Mouse (Mus musculus) adipocyte (in vitro differentiated cells): ENCODE results near the gene Tns4.

Source experiments
- DNase-seq: peaks from one replicate; pipeline ENCODE4 v3.0.0-alpha.2; 2016; ENCODE audit warnings: low spot score

Tns4 gene

GRCm38 (mm10) chr11:99118420-99118819 is 29.3 kb upstream of the Tns4 start:
- DNase-seq, result no peak

- DNase-seq, result no peak
Measured at GRCm38 (mm10) chr11:99117907-99118306, 28.8 kb upstream of the Tns4 start.

DNA sequence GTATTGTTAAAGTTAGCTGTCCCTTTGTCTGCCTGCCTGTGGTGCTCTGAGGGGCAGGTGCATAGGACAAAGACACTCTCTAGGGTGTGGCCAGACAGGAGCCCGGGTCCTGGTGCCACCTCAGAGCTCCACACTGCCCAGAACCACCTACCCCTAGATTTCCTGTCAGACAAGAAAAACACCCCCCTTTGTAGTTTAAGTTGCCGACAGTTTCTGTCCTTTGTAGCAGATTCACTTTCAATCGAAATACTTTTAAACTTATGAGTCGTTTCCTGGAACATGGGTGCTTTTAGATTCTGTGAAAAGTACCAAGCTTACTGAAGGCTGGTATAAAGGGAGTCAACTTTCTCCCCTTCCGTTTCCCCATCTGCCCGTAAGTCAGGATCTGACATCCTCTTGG is 26.8 kb upstream of the Tns4 start:
- DNase-seq, result no peak

DNA sequence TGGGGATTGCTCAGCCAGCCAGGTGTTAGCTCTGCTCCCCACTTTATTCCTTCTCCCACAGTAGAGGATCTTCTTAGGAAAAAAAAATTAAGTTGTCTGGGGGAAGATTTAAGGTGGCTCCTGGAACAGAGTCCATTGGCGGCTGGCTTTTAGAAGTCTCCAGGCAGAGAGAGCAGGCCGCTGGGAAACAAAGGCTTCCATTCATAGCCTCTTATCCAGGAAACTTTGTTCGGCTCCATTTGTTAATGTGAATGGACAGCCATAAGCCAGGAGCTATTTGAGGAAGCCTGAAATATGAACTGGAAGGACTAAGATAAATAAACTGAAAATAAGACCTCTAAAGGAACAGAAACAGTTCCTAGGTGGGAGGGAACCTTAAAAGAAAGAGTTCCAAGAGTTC is 24.0 kb upstream of the Tns4 start:
- no peak for DNase-seq

- DNase-seq, result no peak
Measured at GRCm38 (mm10) chr11:99112700-99113099, 23.6 kb upstream of the Tns4 start.

DNA sequence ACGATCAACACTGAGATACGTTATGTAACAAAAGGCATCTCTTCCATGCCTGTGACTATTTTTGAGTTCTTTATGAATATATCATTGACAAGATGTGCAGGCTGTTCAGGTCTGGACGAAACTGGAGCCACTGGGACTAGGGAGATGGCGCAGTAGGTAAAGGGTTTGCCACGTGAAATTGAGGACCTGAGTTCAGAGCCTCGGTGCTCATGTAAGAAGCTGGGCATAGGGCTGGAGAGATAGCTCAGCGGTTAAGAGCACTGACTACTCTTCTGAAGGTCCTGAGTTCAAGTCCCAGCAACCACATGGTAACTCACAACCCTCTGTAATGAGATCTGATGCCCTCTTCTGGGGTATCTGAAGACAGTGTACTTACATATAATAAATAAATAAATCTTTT is 22.5 kb upstream of the Tns4 start:
- no peak for DNase-seq

DNA sequence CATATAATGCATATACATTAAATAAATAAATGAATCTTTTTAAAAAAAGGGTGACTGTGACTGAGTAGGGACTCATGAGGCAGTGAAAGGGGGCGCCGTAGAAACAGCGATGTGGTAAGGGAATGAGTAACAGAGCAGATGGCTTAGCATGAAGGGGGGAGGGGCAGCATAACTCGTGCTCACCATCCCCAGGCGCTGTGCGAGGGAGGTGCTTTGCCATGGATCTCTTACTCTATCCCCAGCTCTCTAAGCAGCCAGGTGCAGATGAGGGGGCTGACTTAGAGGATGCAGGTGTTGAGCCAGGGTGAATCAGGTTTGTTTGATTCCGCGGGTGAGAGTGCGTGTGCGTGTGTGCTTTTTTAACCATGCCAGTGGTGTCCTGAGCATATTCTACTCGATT is 22.0 kb upstream of the Tns4 start:
- no peak for DNase-seq

DNA sequence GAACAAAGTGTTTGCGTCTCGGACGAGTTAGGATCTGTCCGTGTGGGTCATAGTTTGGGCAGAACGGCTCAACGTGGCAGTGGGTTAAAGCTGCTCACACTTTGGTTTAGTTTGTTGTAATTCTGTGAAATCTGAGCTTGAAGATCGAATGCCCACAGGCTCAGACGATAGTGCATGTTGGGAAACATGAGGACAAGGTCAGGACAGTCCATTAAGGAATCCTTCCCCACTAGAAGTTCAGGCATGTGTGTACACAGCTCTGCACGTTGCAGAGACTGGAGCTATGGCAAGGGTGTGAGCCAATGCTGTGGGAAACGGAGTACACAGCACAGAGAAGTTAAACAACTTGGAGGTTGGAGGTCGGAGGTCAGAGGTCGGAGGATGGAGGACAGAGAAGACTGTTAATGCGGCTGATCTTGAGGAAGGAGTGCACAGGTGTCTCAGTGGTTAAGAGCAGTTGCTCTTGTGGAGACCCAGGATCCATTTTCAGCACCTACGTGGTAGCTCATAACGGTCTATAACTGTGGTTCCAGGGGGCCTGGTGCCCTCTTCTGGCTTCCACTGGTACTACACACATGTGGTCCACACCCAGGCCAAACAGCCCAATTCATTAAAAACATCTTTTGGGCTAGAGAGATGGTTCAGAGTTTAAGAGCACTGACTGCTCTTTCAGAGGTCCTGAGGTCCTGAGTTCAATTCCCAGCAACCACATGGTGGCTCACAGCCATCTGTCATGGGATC is 21.4 kb upstream of the Tns4 start:
- DNase-seq, result no peak

DNA sequence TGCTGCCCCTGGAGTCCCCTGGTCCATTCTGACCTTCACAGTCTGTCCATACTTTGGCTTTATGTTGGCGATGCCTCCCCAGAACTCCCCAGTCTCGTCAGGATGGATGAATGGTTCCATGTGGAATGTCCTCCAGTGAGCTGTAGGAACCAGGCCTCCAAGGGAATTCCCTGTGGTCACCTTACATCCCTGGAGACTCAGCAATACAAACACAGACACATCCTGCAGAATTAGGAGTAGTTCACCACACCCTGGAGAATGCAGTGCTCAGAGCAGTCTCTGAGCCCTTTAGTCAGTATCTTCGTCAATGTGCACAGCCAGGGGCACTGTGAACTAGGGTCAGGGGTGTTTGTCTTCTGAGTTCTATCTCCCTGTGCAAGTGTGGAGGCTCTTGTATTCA is 19.2 kb upstream of the Tns4 start:
- DNase-seq, result no peak

- DNase-seq, result no peak
Measured at GRCm38 (mm10) chr11:99105981-99106726, 17.0 kb upstream of the Tns4 start.

DNA sequence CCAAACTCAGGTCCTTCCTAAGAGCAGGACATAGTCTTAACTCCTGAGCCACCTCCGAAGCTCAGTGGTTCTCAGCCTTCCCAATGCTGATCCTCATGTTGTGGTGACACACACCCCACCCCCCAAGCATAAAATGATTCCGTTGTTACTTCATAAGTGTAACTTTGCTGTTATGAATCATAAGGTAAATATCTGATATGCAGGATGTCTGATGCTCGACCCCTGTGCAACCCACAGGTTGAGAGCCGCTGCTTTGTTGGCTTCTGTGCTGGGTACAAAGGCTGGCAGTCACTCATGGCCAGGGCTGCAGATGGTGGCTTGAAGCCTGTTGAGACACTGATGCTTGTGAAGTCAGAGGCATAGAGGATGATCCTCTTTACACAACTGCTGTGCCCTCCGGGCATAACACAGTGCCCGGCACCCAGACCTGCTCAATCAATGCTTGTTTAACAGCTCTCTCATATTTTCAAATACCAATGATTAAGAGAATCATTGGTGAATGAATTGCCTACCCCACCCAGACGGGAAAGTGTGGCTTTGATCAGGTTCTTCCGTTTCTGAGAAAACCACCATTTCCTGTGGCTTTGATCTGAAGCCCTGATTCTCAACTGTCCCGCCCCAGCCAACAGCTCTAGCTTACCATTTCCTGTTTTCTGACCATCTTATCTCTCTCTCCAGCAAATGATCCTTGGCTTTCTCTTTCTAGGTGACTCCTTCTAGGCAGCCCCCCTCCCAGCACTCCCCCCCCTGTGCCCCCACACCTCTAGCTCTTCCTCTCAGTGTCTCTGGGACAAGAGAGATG is 15.7 kb upstream of the Tns4 start:
- DNase-seq, result no peak

DNA sequence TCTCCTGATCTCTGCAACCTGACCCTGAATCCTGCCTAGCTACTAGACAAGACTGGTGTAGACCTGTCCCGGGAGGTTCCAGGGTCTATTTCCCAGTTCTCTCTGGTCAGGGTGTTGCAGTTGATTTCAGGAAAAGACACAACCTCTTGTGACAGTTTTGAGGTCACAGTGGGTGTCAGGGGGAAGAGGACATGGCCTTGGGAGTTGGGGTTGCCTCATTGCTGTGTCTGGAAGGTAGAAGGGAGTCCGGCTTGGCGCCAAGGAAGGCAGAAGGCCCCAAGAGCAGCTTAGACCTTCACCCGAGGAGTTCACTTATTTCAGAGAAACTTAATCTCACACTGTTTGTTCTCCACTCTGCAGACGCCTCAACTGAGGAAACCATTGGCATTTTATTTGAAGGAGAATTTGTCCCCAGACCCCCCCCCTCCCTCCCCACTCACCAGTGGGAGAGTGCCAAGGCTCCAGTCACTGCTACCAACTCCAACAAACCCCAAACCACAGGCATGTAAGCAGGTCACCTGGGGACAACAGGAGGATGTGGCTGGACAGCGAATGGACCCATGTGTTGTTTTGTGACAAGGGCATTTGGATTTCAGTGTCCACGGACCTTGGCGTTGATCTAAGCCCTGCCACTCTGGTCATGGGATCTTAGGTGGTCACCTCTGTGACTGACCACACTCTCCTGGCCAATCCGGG is 13.6 kb upstream of the Tns4 start:
- no peak for DNase-seq

- no peak for DNase-seq
Measured at GRCm38 (mm10) chr11:99101693-99102092, 12.6 kb upstream of the Tns4 start.

- no peak for DNase-seq
Measured at GRCm38 (mm10) chr11:99100215-99100614, 11.1 kb upstream of the Tns4 start.

DNA sequence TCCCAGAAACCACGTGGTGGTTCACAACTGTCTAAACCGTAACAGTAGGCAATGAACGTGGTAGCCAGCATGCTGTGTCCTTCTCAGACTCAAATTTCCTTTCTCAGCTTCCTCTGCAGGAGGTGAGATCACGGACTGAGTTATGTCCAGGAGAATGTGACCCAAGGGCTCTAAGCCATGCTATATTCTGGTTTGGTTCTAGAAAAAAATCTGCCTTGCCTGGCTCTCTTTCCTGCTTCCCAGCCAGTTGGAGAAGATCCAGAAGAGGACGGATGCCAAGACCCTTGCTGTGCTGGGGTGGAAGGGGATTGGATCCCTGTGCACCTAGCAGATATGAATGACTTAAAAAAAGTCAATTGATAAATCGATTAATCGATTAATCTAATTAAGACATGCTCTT is 10.4 kb upstream of the Tns4 start:
- no peak for DNase-seq

DNA sequence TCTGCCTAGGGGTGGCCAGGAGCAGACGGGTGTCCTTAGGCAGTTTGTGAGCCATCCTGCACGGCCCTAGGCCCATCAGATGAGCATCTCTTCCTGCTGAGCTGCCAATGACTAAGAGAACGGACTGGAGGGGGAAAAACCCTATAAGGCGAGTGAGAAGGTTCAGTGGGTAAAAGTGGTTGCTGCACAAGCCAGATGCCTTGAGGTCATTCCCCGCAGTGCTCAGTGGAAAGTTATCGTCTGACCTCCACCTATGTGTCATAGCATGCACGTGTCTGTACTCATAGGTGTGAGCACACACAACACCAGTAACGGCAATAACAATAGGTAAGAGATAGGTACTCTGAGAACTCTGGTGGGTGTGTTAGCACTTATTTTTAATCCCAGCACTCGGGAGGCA is 9.8 kb upstream of the Tns4 start:
- DNase-seq, result no peak

DNA sequence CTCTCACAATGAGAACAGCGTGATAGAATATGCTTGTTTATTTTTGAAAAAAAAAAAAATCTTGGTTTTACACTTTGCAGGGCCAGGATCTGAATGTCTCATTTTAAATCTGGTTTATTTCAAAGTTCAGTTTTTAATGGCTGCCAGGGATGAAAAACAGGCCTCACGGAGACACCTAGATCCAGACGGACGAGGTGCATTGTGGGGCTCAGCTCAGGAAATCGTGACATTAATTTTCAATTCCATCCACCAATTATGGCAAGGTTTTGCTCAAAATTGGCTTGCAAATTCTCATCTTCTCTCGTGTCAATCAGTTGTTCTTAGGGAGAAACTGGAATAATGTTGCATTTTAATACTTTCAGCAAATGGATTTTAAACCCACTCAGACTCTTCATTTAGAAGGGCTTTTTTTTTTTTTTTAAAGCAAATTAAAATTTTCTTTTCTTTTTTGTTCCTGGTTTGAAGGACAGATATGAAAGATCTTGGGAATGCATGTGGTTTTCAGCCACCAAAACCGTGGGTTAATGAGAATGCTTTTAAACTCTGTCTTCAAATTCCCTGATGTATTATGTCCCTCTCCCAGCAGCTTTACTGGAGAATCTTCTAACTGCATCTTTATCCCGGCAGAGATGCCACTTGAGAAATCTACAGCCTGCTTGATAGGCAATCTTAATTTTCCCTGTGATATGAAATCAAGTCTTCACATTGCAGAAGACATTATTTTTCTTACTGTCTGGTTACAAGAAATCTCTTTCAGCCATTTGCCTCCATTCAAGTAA is 8.1 kb upstream of the Tns4 start:
- no peak for DNase-seq

GRCm38 (mm10) chr11:99096417-99096816 is 7.3 kb upstream of the Tns4 start:
- no peak for DNase-seq

GRCm38 (mm10) chr11:99095759-99096158 is 6.7 kb upstream of the Tns4 start:
- DNase-seq, result no peak

- DNase-seq, result no peak
Measured at GRCm38 (mm10) chr11:99094911-99095676, 6.0 kb upstream of the Tns4 start.

DNA sequence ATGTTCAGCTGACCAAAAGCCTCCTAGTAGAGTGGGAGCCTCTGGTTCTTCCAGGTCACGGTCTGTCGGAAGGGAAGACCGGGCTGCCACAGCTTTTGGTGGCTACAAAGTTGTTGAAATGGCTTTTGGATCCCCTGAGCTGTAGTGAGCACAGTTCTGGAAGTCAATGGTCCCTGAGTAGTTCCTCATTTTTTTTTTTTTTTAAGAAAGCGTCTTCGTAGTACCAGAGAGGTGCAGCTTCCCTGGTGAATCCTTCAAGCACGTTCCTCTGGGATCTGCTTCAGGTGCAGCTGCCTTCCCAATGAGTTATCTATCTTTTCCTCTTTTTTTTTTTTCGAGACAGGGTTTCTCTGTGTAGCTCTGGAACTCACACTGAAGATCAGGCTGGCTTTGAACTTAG is 4.6 kb upstream of the Tns4 start:
- DNase-seq, result no peak
